Mouse (Mus musculus): ENCODE measurements around the gene Cela3b.

- TF ChIP-seq CTCF (IDR thresholded peaks at IDR 0.05; ENCODE audit: low read depth) (no peak), EP300 (IDR thresholded peaks at IDR 0.05; ENCODE audit: low read depth) (no peak)
Measured at GRCm38 (mm10) chr4:137414936-137415335, 15.4 kb downstream of the Cela3b start.
